Mouse (Mus musculus): ENCODE results near the gene St6galnac3. TPM values are rescaled to one million over a fixed set of nuclear protein-coding genes. Genes with fewer than 3 reads are reported as not detected.

St6galnac3 gene
- polyA plus RNA-seq, 1 experiment from 2014 or later, result 38.4 TPM

- Histone ChIP-seq H3K27ac (no peak overlapping the region), H3K36me3 (no peaks in the 10 kb centered on the region), H3K27me3 (ENCODE audit: insufficient read depth, poor library complexity, severe bottlenecking) (no peaks in the 10 kb centered on the region), H3K4me1 (peaks cover 4% of the 10 kb centered on the region; the same call in 1 of the 2 replicates), H3K9me3 (no peaks in the 10 kb centered on the region), H3K4me3 (no peak overlapping the region)
- WGBS, result 10% methylated on average over 2 of the region's 2 CpGs
- DNase-seq (ENCODE audit: low spot score), result no peak
Measured at GRCm38 (mm10) chr3:153148887-153149286, 576.1 kb downstream of the St6galnac3 start.

Small RNA genes lying within 50 kb of the gene (microRNA-seq; reads per million reads assigned to microRNA genes)
- not detected for gene Gm27405

Other genes with a start within 250 kb of the St6galnac3 start
- gene Asb17, start 119.0 kb upstream of the St6galnac3 start, polyA plus RNA-seq (2016; fragmentation: Nextera tagmentation; extraction: Ambion mirVana), result 1.0 and 2.0 TPM in 2 replicates
- 0.09 and 0.11 TPM in 2 replicates for gene Msh4, start 181.0 kb upstream of the St6galnac3 start, polyA plus RNA-seq (2016; fragmentation: Nextera tagmentation; extraction: Ambion mirVana)
- gene Rabggtb, start 187.8 kb upstream of the St6galnac3 start, polyA plus RNA-seq (2016; fragmentation: Nextera tagmentation; extraction: Ambion mirVana), result 56.8 and 57.2 TPM in 2 replicates
- gene Acadm, start 219.5 kb upstream of the St6galnac3 start, polyA plus RNA-seq (2016; fragmentation: Nextera tagmentation; extraction: Ambion mirVana), result 91.2 and 141 TPM in 2 replicates
- gene Slc44a5, start 248.3 kb upstream of the St6galnac3 start, polyA plus RNA-seq (2016; fragmentation: Nextera tagmentation; extraction: Ambion mirVana), result 1.0 and 1.1 TPM in 2 replicates

Measured in heart, embryonic 10.5 days (tissue).